Mouse (Mus musculus): ENCODE measurements at regions not wholly inside any gene's neighbourhood (a gene's known extent, or its start where the extent isn't known, plus 50 kb on each side); places are given as distances from the start of the nearest gene placed in this dataset.
"Not testable (repeated sequence)": the region's sequence is repeated elsewhere in the genome, so short reads cannot be mapped to it uniquely, and the experiment has no call there.

GRCm38 (mm10) chr13:72266174-72266768 lies 302.7 kb upstream of the Irx1 start:
- no peak for DNase-seq (ENCODE audit: low read depth, low spot score)

- no peak for DNase-seq (ENCODE audit: low read depth, low spot score)
Observed at GRCm38 (mm10) chr13:72280343-72280742, 316.8 kb upstream of the Irx1 start.

- peak; percentile 8 for DNase-seq (ENCODE audit: low read depth, low spot score)
Observed at GRCm38 (mm10) chr13:72280871-72281270, 317.3 kb upstream of the Irx1 start.

GRCm38 (mm10) chr13:72282764-72283163 lies 319.2 kb upstream of the Irx1 start:
- no peak for DNase-seq (ENCODE audit: low read depth, low spot score)

GRCm38 (mm10) chr13:72283701-72284100 lies 320.2 kb upstream of the Irx1 start:
- no peak for DNase-seq (ENCODE audit: low read depth, low spot score)

GRCm38 (mm10) chr13:72286301-72286700 lies 322.8 kb upstream of the Irx1 start:
- no peak for DNase-seq (ENCODE audit: low read depth, low spot score)

- no peak for DNase-seq (ENCODE audit: low read depth, low spot score)
Observed at GRCm38 (mm10) chr13:72288381-72289092, 325.0 kb upstream of the Irx1 start.

- DNase-seq (ENCODE audit: low read depth, low spot score) = no peak
Observed at GRCm38 (mm10) chr13:72289093-72289501, 325.6 kb upstream of the Irx1 start.

GRCm38 (mm10) chr13:72292361-72292760 lies 328.8 kb upstream of the Irx1 start:
- DNase-seq (ENCODE audit: low read depth, low spot score) = no peak

GRCm38 (mm10) chr13:72293059-72293694 lies 329.7 kb upstream of the Irx1 start:
- DNase-seq (ENCODE audit: low read depth, low spot score) = no peak

- DNase-seq (ENCODE audit: low read depth, low spot score) = no peak
Observed at GRCm38 (mm10) chr13:72298264-72298870, 330.3 kb upstream of the Irx2 start.

GRCm38 (mm10) chr13:72299660-72300059 lies 329.0 kb upstream of the Irx2 start:
- no peak for DNase-seq (ENCODE audit: low read depth, low spot score)

- no peak for DNase-seq (ENCODE audit: low read depth, low spot score)
Observed at GRCm38 (mm10) chr13:72301114-72301513, 327.5 kb upstream of the Irx2 start.

- DNase-seq (ENCODE audit: low read depth, low spot score) = no peak
Observed at GRCm38 (mm10) chr13:72301841-72302240, 326.8 kb upstream of the Irx2 start.

- no peak for DNase-seq (ENCODE audit: low read depth, low spot score)
Observed at GRCm38 (mm10) chr13:72302436-72303125, 326.0 kb upstream of the Irx2 start.

- no peak for DNase-seq (ENCODE audit: low read depth, low spot score)
Observed at GRCm38 (mm10) chr13:72303126-72303760, 325.4 kb upstream of the Irx2 start.

- DNase-seq (ENCODE audit: low read depth, low spot score) = no peak
Observed at GRCm38 (mm10) chr13:72324041-72324690, 304.5 kb upstream of the Irx2 start.

- DNase-seq (ENCODE audit: low read depth, low spot score) = not testable (repeated sequence)
Observed at GRCm38 (mm10) chr13:72326201-72326600, 302.4 kb upstream of the Irx2 start.

- no peak for DNase-seq (ENCODE audit: low read depth, low spot score)
Observed at GRCm38 (mm10) chr13:72345647-72346133, 282.9 kb upstream of the Irx2 start.

GRCm38 (mm10) chr13:72346207-72346943 lies 282.2 kb upstream of the Irx2 start:
- DNase-seq (ENCODE audit: low read depth, low spot score) = no peak
